Mouse (Mus musculus) A20 (cell line): ENCODE data around the gene Kcmf1.

Experiments used
- DNase-seq: peaks from one replicate; pipeline ENCODE4 v3.0.0-alpha.2; 2011; ENCODE audit warnings: low read depth, low spot score

Gene Kcmf1

DNA sequence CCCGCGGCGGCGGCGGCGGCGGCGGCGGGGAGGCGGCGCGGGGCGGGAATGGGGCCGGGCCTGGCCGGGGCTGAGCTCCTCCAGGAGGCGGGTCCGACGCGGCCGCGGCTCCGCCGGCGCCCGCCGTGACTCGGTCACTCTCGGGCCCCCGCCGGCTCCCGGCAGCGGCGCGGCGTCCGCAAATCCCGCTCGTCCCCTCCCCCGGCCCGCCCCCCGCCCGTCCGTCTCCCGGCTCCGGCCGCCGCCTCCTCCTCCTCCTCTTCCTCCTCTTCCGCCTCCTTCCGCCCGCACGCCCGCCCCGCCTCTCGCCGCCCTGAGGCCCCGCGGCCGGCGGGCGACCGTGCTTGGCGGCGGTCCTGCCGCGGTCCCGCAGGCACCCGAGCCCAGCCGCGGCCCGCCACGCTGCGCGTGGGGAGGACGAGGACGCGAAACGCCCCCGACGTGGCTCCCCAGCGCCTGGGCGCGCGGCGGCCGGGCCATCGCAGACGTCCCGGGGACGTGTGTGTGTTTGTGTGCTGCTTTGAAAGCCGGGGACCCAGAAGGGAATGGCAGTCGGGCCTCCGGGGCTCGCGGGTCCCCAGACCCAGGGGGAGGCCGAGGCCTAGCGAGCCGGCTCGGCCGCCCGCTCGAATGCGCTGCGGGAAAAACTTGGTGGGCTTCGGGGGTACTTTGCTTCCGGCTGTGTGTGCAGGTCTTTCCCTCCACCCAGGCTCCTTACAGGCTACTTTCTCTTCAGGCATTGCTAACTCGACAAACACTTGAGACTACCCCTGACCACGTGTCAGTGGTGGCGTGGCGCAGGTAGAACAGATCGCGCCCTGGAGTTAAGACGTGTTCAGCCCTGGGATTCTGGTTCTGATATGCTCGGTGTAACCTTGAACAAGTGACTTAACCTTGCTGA lies at the start of gene Kcmf1:
Gene Kcmf1 (minus strand): TSS at position 199 of the 901 bp plus-strand sequence.
- peak; percentile 54 for DNase-seq

DNA sequence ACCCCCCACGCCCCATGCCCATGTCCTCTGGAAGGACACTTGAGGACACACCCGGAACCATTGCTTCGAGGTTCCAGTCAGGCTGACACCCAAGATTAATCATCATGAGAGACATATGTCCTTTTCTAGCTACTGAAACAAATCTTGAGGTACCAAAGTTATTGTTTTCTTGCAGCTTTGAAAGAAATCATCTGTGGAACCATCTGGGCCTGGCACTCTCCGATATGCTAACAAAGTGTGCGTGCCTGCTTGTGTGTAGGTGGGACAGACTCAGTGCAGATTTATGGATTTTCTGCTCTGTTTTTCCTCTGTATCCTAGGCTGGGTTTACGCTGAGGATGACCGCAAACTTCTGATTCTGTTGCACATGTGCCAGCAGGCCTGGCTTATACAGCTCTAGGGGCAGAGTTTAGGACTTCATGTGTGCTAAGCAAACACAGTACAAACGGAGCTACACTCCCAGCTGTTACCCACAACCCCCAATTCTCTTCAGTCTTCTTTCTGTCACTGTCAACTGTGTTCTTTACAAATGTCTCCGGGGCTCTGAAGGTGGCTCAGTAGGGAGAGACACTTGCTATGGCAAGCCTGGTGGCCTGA lies 49.5 kb upstream of the Kcmf1 start:
- no peak for DNase-seq

DNA sequence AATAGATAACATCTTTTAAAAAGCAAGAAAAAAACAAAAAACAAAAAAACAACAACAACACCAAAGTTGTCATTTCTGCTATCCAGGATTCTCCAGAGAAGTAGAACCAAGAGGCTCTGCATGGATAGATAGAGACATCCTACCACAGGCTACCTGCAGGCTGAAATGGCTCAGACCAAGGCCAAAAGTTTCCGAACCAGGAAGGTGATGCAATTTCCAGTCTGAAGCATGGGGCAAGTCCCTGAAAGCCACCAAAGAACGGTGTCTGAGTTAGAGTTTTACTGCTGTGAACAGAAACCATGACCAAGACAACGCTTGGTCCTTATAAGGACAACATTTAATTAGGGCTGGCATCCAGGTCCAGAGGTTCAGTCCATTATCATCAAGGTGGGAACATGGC lies 48.6 kb upstream of the Kcmf1 start:
- DNase-seq, result no peak

DNA sequence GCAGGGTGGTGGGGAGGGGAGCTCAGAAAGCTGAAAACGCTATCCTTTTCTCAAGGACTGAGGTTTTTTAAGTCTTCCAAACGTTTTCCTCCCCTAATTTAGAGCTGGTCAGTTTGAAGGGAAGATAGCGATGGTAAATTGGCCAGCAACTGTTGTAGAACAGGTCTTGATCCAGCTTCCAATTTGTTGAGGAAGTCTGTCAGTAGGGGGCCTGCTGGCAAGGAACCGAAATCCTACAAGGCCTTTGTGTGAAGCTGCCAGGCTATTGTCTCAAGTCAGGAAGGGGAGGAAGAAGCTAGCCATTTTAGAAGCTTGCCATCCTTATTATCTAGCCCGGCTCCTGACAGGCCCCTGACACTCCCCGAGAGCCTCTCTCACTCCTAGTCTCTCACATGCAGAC lies 48.2 kb upstream of the Kcmf1 start:
- no peak for DNase-seq

DNA sequence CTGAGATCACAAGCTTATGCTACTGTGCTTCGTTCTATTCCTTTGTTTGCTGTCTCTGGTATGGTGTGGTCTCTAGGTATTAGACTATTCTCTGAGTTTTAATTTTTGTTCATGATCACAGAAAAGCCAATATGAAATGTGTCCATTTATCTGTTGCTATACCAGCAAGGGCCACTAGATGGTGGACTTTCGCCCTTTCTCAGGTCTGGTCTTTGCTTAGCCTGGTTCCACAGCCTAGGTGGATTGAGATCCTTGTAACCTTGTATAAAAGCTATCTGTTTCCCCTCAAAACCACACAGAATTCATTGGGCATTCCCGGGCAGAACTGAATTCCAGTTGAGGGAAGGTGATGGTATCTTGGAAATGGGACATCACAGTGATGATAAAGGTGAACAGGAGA lies 40.7 kb upstream of the Kcmf1 start:
- peak; percentile 48 for DNase-seq

DNA sequence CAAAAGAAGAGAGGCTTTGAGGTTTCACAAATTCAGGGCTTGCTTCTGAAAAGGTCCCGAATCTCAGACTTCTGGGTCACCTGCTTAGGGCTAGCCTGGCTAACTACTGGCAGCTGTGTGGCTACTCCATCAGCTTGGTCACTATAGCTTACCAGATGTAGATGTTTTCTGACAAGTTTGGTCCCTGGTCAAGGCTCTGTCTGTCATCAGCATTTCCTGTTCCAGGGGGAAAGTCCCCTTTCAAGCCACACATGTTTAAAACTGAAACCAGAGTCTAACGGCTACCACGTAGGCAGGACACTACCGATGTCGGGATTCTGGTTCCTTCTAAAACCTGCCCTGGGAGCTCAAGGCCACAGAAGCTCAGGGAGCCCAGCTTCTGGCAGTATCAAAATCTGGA lies 38.1 kb upstream of the Kcmf1 start:
- peak; percentile 69 for DNase-seq

DNA sequence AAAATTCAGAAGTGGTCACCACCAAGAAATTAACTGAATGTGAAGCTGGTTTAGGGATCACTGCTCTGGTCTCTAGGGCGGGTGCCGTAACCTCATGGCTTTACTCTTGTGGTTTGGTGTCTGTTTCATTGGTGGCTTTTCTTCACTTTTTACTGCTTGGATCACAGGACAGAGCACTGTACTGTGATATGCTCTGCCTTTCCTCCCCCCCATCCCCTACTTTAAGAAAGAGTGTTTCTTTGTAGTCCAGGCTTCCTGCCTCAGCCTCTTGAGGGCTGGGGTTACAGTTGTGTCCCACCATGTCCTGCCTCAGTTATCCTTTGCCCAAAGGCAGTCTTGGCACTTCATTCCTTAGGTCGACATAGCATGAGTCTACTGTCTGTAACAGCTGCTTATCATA lies 37.7 kb upstream of the Kcmf1 start:
- DNase-seq, result peak; percentile 24

DNA sequence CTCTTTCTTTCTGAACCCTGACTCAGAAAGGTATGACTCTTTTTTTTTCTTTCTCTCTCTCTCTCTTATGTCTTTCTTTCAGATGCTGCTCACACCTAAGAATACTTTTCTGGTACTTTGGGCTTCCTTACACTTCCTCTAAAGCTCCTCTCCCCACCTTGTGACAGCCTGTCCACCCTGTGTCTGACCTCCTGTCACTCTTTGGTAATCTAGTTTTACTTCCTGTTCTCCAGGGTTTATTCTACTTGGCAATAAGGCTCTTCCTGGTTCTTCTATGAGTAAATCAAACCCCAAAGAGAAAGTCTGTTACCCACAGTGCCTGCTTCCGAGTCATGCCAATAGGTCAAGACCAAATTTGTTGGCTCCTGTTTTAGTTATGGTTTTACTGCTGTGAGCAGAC lies 33.2 kb upstream of the Kcmf1 start:
- DNase-seq, result peak; percentile 24

DNA sequence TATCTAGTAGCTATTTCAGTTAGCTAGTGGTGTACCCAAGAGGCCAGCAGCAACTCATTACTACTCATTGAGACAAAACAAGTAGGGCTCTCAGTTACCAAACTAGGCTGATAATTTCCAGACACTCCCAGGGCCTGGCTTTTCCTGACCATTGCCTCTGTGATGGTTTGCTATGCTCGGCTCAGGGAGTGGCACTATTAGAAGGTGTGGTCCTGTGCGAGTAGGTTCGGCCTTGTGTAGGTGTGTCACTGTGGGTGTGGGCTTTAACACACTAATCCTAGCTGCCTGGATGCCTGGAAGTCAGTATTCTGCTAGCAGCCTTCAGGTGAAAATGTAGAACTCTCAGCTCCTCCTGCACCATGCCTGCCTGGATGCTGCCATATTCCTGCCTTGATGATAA lies 31.8 kb upstream of the Kcmf1 start:
- DNase-seq, result no peak

DNA sequence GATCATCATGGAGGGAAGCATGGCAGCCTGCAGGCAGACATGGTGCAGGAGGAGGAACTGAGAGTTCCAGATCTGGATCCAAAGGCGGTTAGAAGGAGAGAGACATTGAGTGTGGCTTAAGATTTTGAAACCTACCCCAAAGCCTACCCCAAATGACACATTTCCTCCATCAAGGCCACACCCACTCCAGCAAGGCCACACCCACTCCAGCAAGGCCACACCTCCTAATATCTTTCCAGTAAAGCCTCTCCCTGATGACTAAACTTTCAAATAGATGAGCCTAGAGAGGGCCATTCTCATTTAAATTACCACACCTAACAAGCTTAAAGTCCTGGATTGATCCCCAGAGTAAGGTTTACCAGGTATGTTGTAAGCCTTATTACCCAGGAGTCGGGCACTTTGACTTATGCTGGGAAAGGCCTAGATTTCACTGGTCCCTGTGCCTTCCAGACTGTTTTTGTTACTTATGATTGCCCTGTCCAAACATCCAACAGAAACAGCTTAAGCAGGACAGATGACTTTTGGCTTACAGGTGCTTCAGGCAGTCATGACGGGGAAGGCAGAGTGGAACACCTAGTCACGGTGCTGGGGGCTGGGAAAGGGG lies 30.1 kb upstream of the Kcmf1 start:
- DNase-seq, result no peak

DNA sequence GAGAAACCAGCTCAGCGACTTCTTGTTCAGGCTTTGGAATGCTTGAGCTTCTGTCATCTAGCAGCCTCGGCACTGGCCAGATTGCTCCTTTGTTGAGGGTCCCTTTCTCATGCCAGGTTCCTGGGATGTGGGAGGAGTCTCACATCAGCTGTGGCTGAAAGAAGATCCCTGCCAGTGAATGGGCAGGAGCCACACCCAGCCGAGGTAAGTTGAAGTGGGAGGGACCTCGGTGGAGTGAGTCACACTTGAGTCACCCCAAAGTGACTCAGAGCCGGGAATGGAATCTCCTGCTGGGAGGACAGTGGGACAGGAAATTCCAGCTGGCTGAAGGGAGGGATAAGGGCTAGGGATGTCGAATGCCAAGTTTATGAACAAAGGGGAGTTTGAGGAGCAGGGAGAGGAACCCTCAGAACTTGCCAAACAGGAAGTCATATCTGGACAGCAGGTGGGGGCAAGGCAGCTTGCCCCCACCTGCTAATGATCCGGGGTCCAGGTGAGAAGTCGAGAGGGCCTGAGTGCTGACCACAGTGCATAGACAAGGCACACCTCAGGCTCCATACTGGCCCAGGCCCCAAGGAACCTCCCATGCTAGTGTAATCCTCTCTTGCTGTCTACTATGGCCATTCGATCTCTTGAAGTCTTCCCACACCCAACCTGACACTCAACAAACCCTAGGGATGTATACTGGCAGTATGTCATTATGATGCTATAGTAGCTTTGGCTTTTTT lies 27.1 kb upstream of the Kcmf1 start:
- DNase-seq, result no peak

DNA sequence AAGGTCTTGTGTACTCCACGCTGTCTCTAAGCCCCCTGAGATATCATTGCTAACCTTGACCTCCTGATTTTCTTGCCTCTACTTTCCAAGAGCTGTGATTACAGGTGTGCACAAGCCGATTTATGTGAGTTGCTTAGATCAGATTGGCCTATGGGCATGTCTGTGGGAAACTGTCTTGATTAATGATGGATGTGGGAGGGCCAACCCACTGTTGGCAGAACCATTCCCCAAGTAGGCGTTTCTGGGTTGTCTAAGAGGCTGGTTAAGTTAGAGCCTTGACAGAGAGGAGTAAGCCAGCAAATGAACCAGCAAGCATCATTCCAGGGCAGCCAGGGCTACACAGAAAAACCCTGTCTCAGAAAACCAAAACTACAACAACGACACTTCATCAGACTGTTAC lies 26.3 kb upstream of the Kcmf1 start:
- no peak for DNase-seq

DNA sequence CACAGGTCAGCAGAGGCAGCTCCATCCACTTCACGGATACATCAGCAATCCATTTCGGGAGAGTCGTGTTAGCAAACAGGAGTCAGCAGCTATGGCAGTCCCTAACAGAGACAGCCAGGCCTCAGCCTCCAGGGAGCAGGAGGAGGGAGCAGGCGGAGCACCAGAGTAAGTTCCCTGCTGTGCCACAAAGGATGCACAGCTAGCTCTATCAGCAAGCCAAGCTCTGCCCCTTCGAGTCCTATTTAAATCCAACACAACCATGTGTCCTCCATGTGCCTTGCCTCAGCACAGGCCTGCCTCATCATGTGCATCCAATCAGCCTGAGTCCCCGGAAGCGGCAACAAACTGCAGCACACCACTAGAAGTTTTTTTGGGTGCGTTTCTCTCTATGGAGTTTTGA lies 23.6 kb upstream of the Kcmf1 start:
- DNase-seq, result no peak

DNA sequence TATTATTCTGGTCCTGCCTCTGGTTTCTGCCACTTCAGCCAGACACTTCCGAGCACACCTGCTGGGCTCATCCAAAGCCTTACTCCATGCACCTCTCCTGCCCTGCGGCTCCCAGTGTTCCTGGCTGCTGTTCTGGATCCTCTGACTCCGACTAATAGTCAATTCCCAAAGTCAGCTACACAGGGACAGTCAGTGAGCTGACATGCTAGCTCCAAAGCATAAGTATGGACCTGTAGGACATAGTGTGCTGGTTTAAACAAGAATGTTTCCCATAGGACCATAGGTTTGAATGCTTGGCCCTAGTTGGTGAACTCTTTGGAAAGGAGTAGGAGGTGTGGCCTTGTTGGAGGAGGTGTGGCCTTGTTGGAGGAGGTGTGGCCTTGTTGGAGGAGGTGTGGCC lies 21.3 kb upstream of the Kcmf1 start:
- DNase-seq, result no peak

DNA sequence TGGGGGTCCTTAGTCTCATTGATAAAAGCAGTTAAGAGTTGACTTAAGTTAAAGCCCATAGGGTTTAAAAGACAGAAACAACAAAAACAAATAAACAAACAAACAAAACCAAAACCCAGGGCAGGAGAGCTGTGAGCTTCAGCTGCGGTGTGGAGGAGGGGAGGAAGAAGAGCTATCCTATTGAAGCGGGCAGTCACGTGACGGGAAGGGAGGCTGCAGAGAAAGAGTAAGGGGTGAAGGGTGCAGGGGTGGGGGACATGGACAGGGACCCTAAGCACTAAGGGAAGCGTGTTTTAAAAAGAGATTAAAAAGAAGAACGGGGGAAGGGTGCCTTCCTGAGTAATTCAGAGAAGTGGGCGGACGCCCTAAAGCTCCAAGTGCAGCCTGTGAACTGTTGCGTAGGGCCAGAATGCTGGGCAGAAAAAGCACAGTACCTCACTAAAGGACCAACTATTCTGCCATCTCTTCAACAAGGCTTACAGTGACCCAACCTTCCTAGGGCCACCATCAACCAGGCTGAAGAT lies 18.8 kb upstream of the Kcmf1 start:
- no peak for DNase-seq

DNA sequence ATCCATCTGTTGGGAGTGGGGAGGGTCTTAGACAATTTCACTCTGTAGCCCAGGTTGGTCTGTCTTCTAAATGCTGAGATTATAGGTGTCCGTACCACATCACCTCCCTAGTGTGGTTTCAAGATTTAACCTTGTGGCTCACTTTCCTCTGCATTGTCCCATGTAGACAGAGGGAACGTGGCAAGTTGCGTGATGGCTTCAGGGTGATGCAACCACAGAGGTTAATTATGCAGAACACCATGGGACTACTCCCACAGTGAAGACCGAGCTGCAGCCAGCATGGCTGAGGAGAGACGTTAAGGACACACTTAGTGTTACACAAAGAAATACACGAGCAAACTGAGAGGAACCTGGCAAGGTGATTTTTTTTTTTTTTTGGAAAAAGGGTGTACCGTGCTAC lies 16.6 kb upstream of the Kcmf1 start:
- DNase-seq, result no peak

DNA sequence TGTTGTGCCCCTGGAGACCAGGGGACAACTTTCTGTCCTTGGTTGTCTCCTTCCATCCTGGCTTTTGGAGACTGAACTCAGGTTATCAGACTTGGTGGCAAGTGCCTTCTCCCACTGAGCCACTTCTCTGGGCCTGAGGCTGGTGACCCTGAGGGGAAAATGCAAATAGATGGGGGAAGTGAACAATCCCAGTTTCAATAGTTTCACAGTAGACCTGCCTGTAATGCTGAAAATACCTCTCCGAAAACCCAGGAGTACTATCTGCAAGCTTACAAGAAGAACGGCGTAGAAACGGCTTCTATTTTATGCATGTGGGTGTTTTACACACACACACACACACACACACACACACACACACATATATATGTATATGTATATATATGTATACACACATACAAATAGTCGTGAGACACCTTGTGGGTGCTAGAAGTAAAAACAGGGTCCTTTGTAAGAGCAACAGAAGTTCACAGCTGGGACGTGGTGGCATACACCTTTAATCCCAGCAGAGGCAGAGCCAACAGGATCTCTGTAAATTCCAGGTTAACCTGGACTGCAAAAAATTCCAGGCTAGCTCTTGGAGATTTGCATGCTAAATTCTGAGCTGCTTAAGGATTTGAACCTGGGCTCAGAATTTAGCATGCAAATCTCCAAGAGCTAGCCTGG lies 14.4 kb upstream of the Kcmf1 start:
- peak; percentile 29 for DNase-seq

DNA sequence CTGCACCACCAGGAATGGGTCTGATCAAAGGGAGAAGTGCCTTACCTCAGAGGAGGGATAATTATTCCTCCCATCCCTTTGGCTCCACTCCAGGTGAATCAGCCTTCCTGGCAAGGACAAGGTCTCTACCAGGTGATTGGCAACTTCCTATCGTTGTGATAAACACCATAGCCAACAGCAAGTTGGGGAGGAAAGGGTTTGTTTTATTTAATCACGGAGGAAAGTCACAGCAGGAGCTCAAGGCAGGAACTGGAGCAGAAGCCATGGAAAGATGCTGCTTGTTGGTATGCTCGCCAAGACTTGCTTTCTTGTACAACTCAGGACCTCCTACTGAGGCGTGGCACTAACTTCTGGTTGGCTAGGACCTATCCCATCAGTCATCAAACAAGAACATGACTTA lies 11.5 kb upstream of the Kcmf1 start:
- no peak for DNase-seq

DNA sequence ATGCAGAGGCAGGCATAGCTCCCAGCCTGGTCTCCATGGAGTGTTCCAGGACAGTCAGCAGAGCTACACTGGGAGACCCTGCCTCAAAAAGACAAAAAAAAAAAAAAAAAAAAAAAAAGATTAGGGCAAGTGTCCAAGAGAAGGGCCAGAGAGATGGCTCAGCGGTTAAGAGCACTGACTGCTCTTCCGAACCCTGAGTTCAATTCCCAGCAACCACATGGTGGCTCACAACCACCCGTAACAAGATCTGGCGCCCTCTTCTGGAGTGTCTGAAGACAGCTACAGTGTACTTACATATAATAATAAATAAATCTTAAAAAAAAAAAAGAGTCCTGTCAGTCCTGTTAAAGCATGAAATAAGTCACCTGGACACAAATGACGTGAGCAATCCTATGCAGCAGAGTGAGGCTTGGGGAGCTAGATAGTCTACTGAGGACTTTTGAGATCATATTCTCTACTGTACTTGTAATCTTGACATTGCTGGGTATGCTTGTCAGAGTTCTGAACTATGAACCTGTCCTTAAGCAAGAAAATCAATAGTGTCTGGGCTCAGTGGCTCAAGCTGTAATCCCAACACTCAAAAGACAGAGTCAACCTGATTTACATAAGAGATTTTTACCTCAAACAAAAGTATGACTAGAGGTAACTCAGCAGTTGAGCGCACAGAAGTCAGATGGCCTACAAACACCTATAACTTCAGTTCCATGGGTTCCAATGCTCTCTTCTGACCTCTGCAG lies 2.6 kb upstream of the Kcmf1 start:
- no peak for DNase-seq

DNA sequence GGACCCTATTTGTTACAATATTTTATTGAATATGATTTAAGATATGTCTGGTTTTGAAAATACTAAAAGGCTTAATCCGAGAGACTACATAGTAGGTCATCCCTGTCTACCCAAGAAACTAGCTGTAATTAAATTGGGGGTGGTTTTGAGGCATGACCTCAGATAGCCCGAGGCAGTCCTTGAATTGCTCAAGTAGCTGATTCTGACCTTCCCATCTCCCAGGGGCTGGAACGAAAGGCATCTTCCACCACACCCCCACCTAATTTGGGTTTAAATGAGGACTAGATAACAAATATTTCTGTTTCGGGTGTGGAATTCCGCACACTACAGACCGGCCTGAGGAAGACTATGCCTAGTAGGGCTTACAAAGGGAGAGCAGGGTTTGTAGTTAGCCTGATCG lies 1.2 kb upstream of the Kcmf1 start:
- DNase-seq, result no peak
